Mouse (Mus musculus) small intestine, adult 2 months (tissue): ENCODE data around the gene Ly86. TPM values are rescaled to one million over a fixed set of nuclear protein-coding genes. Genes with fewer than 3 reads are reported as not detected.

Experiments
- H3K27ac ChIP-seq: fragments of 200-500 bp; 2 replicates; pipeline ENCODE4 v1.5.1; 2012; ENCODE audit warnings: low read depth, low read length, control low read depth, inconsistent platforms; ENCODE audit not compliant: insufficient read depth
- H3K27me3 ChIP-seq: fragments of 200-500 bp; 2 replicates; pipeline ENCODE4 v1.6.1; 2012; ENCODE audit warnings: mild to moderate bottlenecking, moderate library complexity, low read length, inconsistent platforms; ENCODE audit not compliant: control insufficient read depth, insufficient read depth
- H3K36me3 ChIP-seq: fragments of 200-500 bp; 2 replicates; pipeline ENCODE4 v1.6.1; 2012; ENCODE audit warnings: mild to moderate bottlenecking, low read length, control low read depth, inconsistent platforms; ENCODE audit not compliant: control insufficient read depth, insufficient read depth
- H3K4me1 ChIP-seq: fragments of 200-500 bp; 2 replicates; pipeline ENCODE4 v1.6.1; 2012; ENCODE audit warnings: low read length, inconsistent platforms, mixed read lengths; ENCODE audit not compliant: control insufficient read depth, insufficient read depth, insufficient read length
- H3K4me3 ChIP-seq: fragments of 200-500 bp; 2 replicates; pipeline ENCODE4 v1.5.1; 2012; ENCODE audit warnings: low read depth, mild to moderate bottlenecking, control low read depth, inconsistent platforms, low read length, moderate library complexity
- CTCF ChIP-seq: fragments of 200-500 bp; IDR thresholded peaks from 2 replicates; pipeline ENCODE4 v1.5.1; 2012; ENCODE audit warnings: low read depth, mild to moderate bottlenecking, control low read depth, inconsistent platforms, low read length, moderate library complexity, mixed read lengths; ENCODE audit not compliant: insufficient replicate concordance, insufficient read length; ENCODE audit errors: extremely low read depth
- POLR2A ChIP-seq: fragments of 200-500 bp; IDR thresholded peaks from 2 replicates; pipeline ENCODE4 v1.6.1; 2012; ENCODE audit warnings: low read depth, mild to moderate bottlenecking, control low read depth, inconsistent platforms, low read length, moderate library complexity
- WGBS: fragments of 180-500 bp; shearing (Covaris S2); methylation state at CpG from one replicate; pipeline ENCODE4 v1.1.7; 2018; 5-methylcytosine and 5-hydroxymethylcytosine counted together
- polyA plus RNA-seq: library from polyadenylated mRNA; depleted of rRNA; stranded (reverse); fragments of >200 nt; gene quantifications from 2 replicates; pipeline ENCODE4 v1.2.3, GENCODE M21; 2012

The Ly86 gene
- polyA plus RNA-seq, 1 experiment: 2.3 TPM

DNA sequence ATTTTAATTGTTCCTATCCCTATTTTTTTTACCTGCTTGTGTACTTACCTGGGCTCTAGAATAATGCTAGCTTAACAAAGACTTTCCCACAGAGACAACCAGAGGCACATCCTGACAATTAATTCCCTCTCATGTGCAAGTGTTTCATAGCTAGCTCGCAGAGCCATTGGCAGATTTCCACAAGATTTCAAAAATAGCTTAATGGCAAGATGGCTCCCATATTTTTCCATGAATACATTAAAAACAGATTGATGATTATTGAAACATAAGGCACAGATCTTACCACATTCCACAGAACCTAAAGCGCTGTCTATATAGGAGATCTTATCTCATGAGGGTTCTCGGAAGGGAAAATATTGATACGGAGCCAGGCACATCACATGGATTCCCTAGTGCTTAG, 93.8 kb downstream of the Ly86 start:
- Histone ChIP-seq H3K36me3 (no peaks in the 10 kb centered on the region), H3K4me3 (no peak overlapping the region), H3K4me1 (peaks cover 9% of the 10 kb centered on the region; the same call in 1 of the 2 replicates), H3K27me3 (no peaks in the 10 kb centered on the region), H3K27ac (no peak overlapping the region)
- TF ChIP-seq POLR2A: no peak
- TF ChIP-seq CTCF: no peak
- WGBS: 90% methylated on average over 4 of the region's 4 CpGs

DNA sequence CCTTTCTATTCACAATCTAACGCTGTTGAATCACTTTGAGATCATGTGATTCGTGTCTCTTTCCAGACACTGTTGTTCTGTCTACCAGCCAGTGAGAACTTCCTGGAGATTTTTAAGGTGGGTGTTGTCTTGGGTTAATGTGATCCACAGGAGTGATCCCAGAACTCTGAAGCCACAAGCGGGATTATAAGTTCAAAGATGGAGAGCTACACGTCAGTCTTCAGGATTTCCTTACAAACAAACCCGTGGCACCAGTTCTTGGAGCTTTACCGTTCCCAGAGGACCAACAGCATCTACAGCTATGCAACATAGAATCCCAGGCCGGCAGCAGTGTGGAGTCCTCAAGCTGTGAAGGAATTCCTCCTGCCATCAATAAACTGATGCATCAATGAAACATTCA, 94.5 kb downstream of the Ly86 start:
- Histone ChIP-seq H3K36me3 (no peaks in the 10 kb centered on the region), H3K4me3 (no peak overlapping the region), H3K4me1 (peaks cover 7% of the 10 kb centered on the region; the same call in 1 of the 2 replicates), H3K27me3 (no peaks in the 10 kb centered on the region), H3K27ac (no peak overlapping the region)
- TF ChIP-seq POLR2A (no peak), CTCF (no peak)
- 82% methylated on average over 7 of the region's 7 CpGs for WGBS

DNA sequence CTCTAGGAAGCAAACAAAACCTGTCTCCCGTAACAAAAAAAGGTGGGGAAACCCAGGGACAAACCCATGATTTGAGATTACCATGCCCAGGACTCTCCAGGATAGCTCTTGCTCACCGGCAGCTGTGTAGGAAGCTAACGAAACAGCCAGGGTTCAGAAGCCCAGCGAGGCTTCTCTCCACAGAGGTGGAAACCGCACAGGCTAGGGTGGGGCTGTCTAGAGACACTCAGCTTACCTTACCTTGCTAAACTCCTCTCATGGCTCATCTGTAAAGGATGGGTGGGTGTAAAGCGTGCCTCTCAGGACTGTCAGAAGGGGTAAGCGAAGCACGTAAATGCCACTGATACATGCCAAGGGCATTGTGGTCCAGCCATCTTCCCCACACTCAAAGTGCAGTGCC, 94.9 kb downstream of the Ly86 start:
- no peak for TF ChIP-seq CTCF
- Histone ChIP-seq H3K27ac (no peak overlapping the region), H3K27me3 (no peaks in the 10 kb centered on the region), H3K36me3 (no peaks in the 10 kb centered on the region), H3K4me1 (peaks cover 5% of the 10 kb centered on the region; the same call in 1 of the 2 replicates), H3K4me3 (no peak overlapping the region)
- 86% methylated on average over 8 of the region's 8 CpGs for WGBS

DNA sequence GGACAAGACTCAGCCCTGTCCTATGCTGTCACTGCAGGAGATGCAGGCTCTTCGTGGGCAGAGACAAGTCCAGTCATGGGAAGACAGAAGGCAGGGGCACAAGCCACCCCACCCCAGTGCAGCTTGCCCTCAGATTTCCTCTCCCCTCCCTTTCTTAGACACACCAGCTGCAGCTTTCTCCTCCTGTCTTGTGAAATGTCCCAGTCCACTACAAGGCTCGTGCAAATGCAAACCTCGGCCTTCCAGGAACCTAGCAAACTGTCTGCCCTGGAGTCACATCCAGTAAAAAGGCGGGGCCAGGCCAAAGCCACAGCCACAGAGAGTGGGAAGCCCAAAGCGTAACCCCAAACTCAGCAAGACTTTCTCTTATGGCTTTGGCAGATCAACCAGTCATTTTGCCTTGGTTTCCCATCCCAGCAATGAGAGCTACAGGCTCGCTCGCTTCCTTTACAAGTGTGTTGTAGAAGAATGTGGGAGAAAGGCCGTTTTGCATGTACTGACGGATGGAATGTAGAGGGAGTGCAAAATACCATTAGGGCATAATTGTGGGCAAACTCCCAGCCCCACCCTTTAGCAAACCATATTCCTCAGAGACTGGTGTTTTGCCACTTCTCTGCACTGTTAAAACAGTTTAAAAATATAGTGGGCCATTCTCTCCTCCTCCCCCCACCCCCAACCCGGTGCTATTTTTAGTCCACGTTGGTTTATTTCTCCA, 95.7 kb downstream of the Ly86 start:
- Histone ChIP-seq H3K4me3 (no peak overlapping the region), H3K4me1 (peaks cover 5% of the 10 kb centered on the region; the same call in 1 of the 2 replicates), H3K27ac (no peak overlapping the region), H3K36me3 (no peaks in the 10 kb centered on the region), H3K27me3 (no peaks in the 10 kb centered on the region)
- TF ChIP-seq CTCF: no peak
- no peak for TF ChIP-seq POLR2A
- WGBS: 66% methylated on average over 11 of the region's 11 CpGs

DNA sequence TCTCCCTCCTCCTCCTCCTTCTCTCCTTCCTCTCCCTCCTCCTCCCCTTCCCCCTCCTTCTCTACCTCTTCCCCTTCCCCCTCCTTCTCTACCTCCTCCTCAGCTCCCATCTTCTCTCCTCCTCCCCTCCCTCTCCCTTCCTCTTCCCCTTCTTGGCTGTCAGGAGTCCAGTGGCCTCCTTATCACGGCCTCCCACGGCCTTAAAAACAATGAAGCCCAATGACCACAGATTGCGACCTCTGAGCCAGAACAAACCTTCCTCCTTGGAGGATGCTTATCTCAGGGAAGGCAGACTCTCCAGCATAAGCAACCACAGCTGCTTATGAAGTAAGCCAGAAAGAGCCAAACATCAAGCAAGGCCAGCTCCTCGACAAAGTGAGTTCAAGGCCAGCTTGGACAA, 97.0 kb downstream of the Ly86 start:
- Histone ChIP-seq H3K36me3 (no peaks in the 10 kb centered on the region), H3K27ac (no peak overlapping the region), H3K4me3 (no peak overlapping the region), H3K27me3 (no peaks in the 10 kb centered on the region), H3K4me1 (peaks cover 5% of the 10 kb centered on the region; the same call in 1 of the 2 replicates)
- TF ChIP-seq POLR2A: no peak
- no peak for TF ChIP-seq CTCF
- 33% methylated on average over 4 of the region's 4 CpGs for WGBS

DNA sequence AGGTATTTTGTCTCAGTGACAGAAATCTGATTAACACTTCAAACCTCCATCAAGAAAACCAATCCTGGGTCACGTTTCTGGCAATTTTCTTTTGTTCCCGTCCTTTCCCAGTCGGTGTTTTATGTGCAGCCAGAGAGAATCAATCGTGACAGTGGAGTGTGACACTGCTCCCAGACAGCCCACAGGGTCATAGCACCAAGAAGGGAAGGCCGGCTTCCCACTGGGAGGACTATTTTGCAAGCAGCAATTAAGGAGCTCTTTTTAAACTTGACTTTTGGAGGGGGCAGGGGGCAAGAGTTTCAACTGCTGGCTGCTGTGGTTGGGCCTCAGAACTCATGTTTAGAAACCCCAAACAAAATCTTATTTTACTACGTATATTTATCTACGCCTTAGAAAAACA, 97.5 kb downstream of the Ly86 start:
- no peak overlapping the region for H3K4me3 ChIP-seq
- H3K27ac ChIP-seq: no peak overlapping the region
- H3K27me3 ChIP-seq: no peaks in the 10 kb centered on the region
- H3K36me3 ChIP-seq: no peaks in the 10 kb centered on the region
- TF ChIP-seq POLR2A: no peak
- no peak for TF ChIP-seq CTCF
- H3K4me1 ChIP-seq: peaks cover 5% of the 10 kb centered on the region; the same call in 1 of the 2 replicates
- 81% methylated on average over 7 of the region's 7 CpGs for WGBS

DNA sequence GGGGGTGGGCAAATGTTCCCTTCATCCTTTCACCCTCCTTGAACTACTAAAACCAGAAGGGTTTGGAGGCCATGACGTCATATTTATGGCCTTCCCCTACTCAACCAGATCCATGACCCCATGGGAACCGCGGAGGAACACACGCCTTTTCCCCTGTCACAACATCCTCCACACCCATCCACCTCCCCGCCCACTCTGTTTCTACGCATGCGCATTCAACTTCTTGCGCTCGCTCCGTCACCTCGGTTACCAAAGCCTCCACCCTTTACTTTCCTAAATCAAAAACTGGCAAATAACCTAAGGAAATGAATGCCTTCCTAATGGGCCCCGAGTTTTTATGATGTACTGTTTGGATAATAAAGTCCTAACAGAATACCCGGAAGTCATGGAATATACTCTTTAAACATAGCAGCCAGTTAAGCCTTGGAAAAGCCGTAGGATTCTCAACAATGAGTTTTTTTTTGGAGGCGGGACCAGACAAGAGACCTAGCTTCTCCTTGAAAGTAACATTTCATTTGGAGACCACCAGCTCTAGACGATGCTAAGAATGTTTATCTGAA, 101.8 kb downstream of the Ly86 start:
- 0 out of 2 replicates have a peak, but pooled peaks cover 2% of the 10 kb centered on the region for H3K4me1 ChIP-seq
- no peaks in the 10 kb centered on the region for H3K36me3 ChIP-seq
- H3K27me3 ChIP-seq: no peaks in the 10 kb centered on the region
- no peak overlapping the region for H3K4me3 ChIP-seq
- TF ChIP-seq CTCF (no peak), POLR2A (no peak)
- 62% methylated on average over 16 of the region's 16 CpGs for WGBS
- H3K27ac ChIP-seq: no peak overlapping the region
